Mouse (Mus musculus) embryonic facial prominence, embryonic 14.5 days (tissue): ENCODE measurements around the gene Ctnnd2. TPM values are rescaled to one million over a fixed set of nuclear protein-coding genes. Genes with fewer than 3 reads are reported as not detected.

Source experiments
- ATAC-seq: fragments of 200-750 bp; cut with Nextera tagmentation; 2 replicates; pipeline ENCODE4 v1.8.0; 2017; ENCODE audit warnings: low read depth, moderate number of reproducible peaks, moderate TSS enrichment
- DNase-seq: peaks from one replicate; pipeline ENCODE4 v3.0.0-alpha.2; 2015; ENCODE audit warnings: low spot score
- H3K27ac ChIP-seq: fragments of 300-500 bp; sonication (generic); replicated peaks from 2 replicates; pipeline ENCODE4 v1.5.1; 2014; ENCODE audit warnings: low read depth, mild to moderate bottlenecking, low read length, moderate library complexity
- H3K27me3 ChIP-seq: fragments of 300-500 bp; sonication (generic); replicated peaks from 2 replicates; pipeline ENCODE4 v1.6.1; 2014; ENCODE audit warnings: low read length; ENCODE audit not compliant: control insufficient read depth, insufficient read depth
- H3K36me3 ChIP-seq: fragments of 300-500 bp; sonication (generic); 2 replicates; pipeline ENCODE4 v1.6.1; 2014; ENCODE audit warnings: low read length, mixed read lengths; ENCODE audit not compliant: control insufficient read depth, insufficient read depth
- H3K4me1 ChIP-seq: fragments of 300-500 bp; sonication (generic); 2 replicates; pipeline ENCODE4 v1.6.1; 2014; ENCODE audit warnings: antibody characterized with exemption, low read length; ENCODE audit not compliant: control insufficient read depth, insufficient read depth
- H3K4me2 ChIP-seq: fragments of 300-500 bp; sonication (generic); 2 replicates; pipeline ENCODE4 v1.6.1; 2014; ENCODE audit warnings: low read depth, mild to moderate bottlenecking, low read length, moderate library complexity, mixed read lengths
- H3K4me3 ChIP-seq: fragments of 300-500 bp; sonication (generic); 2 replicates; pipeline ENCODE4 v1.5.1; 2014; ENCODE audit warnings: low read depth, mild to moderate bottlenecking, low read length
- H3K9ac ChIP-seq: fragments of 300-500 bp; sonication (generic); 2 replicates; pipeline ENCODE4 v1.6.1; 2014; ENCODE audit warnings: low read depth, mild to moderate bottlenecking, low read length, moderate library complexity, mixed read lengths
- H3K9me3 ChIP-seq: fragments of 300-500 bp; sonication (generic); 2 replicates; pipeline ENCODE4 v1.6.1; 2016; ENCODE audit warnings: low read length; ENCODE audit not compliant: control insufficient read depth
- WGBS: fragments of 180-500 bp; shearing (Covaris S2); extraction: QIAGEN DNeasy Blood & Tissue Kit; methylation state at CpG from one replicate; pipeline ENCODE4 v1.1.7; 2014; 5-methylcytosine and 5-hydroxymethylcytosine counted together
- polyA plus RNA-seq: library from polyadenylated mRNA; unstranded; fragments of >200 nt; fragmentation: Nextera tagmentation; extraction: Ambion mirVana; gene quantifications from 2 replicates; pipeline ENCODE4 v1.2.1, GENCODE M21; 2014

The Ctnnd2 gene
- polyA plus RNA-seq, 1 experiment from 2014 or later = 7.9 TPM

- Histone ChIP-seq H3K4me1 (no peaks in the 10 kb centered on the region), H3K27ac (no peak overlapping the region), H3K4me3 (no peak overlapping the region), H3K36me3 (no peaks in the 10 kb centered on the region), H3K27me3 (no peaks in the 10 kb centered on the region), H3K4me2 (no peak overlapping the region), H3K9ac (no peak overlapping the region), H3K9me3 (no peaks in the 10 kb centered on the region)
- 76% methylated on average over 12 of the region's 12 CpGs for WGBS
- DNase-seq (no peak), ATAC-seq (no peak)
These were observed 712.4 kb downstream of the Ctnnd2 start for GRCm38 (mm10) chr15:30884692-30885334.

- H3K9me3 ChIP-seq = no peaks in the 10 kb centered on the region
- DNase-seq (peak; percentile 53), ATAC-seq (peak; percentile 82; the same call in 1 of the 2 replicates)
- no peak overlapping the region for H3K4me3 ChIP-seq
- no peaks in the 10 kb centered on the region for H3K4me1 ChIP-seq
- H3K9ac ChIP-seq = no peak overlapping the region
- no peaks in the 10 kb centered on the region for H3K36me3 ChIP-seq
- WGBS = 51% methylated on average over 6 of the region's 6 CpGs
- H3K27ac ChIP-seq = no peak overlapping the region
- no peaks in the 10 kb centered on the region for H3K27me3 ChIP-seq
- H3K4me2 ChIP-seq = no peak overlapping the region
These were observed 713.0 kb downstream of the Ctnnd2 start for GRCm38 (mm10) chr15:30885410-30885809.

GRCm38 (mm10) chr15:30887559-30887958 is 715.2 kb downstream of the Ctnnd2 start:
- DNase-seq (no peak), ATAC-seq (no peak)
- Histone ChIP-seq H3K27me3 (no peaks in the 10 kb centered on the region), H3K27ac (no peak overlapping the region), H3K4me3 (no peak overlapping the region), H3K4me1 (no peaks in the 10 kb centered on the region), H3K9ac (no peak overlapping the region), H3K4me2 (no peak overlapping the region), H3K36me3 (no peaks in the 10 kb centered on the region), H3K9me3 (no peaks in the 10 kb centered on the region)
- 86% methylated on average over 2 of the region's 2 CpGs for WGBS

GRCm38 (mm10) chr15:30891986-30892385 is 719.6 kb downstream of the Ctnnd2 start:
- no peaks in the 10 kb centered on the region for H3K27me3 ChIP-seq
- 59% methylated on average over 4 of the region's 4 CpGs for WGBS

GRCm38 (mm10) chr15:30895063-30895462 is 722.7 kb downstream of the Ctnnd2 start:
- ATAC-seq (no peak), DNase-seq (no peak)
- Histone ChIP-seq H3K27me3 (no peaks in the 10 kb centered on the region), H3K4me2 (no peak overlapping the region), H3K4me3 (no peak overlapping the region), H3K36me3 (no peaks in the 10 kb centered on the region), H3K9me3 (no peaks in the 10 kb centered on the region), H3K9ac (no peak overlapping the region), H3K4me1 (no peaks in the 10 kb centered on the region), H3K27ac (no peak overlapping the region)
- 81% methylated on average over 5 of the region's 5 CpGs for WGBS

More at GRCm38 (mm10) chr15:30891986-30892385, 719.6 kb downstream of the Ctnnd2 start:
- no peak for DNase-seq
- no peak overlapping the region for H3K27ac ChIP-seq
- no peak overlapping the region for H3K9ac ChIP-seq
- H3K36me3 ChIP-seq = no peaks in the 10 kb centered on the region
- no peaks in the 10 kb centered on the region for H3K9me3 ChIP-seq
- H3K4me2 ChIP-seq = no peak overlapping the region
- no peak overlapping the region for H3K4me3 ChIP-seq
- H3K4me1 ChIP-seq = no peaks in the 10 kb centered on the region
- no peak for ATAC-seq

GRCm38 (mm10) chr15:30897342-30897741 is 724.9 kb downstream of the Ctnnd2 start:
- no peaks in the 10 kb centered on the region for H3K36me3 ChIP-seq
- WGBS = 82% methylated on average over 8 of the region's 8 CpGs
- no peak overlapping the region for H3K9ac ChIP-seq
- H3K4me2 ChIP-seq = no peak overlapping the region
- no peak overlapping the region for H3K4me3 ChIP-seq
- no peaks in the 10 kb centered on the region for H3K27me3 ChIP-seq
- H3K9me3 ChIP-seq = no peaks in the 10 kb centered on the region
- ATAC-seq (no peak), DNase-seq (no peak)
- no peaks in the 10 kb centered on the region for H3K4me1 ChIP-seq
- H3K27ac ChIP-seq = no peak overlapping the region

- no peak for DNase-seq
These were observed 735.6 kb downstream of the Ctnnd2 start for GRCm38 (mm10) chr15:30908027-30908426.

GRCm38 (mm10) chr15:30913360-30913759 is 741.0 kb downstream of the Ctnnd2 start:
- no peak overlapping the region for H3K27ac ChIP-seq
- peak; percentile 74 for DNase-seq
- no peaks in the 10 kb centered on the region for H3K27me3 ChIP-seq
- no peaks in the 10 kb centered on the region for H3K9me3 ChIP-seq
- H3K36me3 ChIP-seq = no peaks in the 10 kb centered on the region
- no peak overlapping the region for H3K4me3 ChIP-seq
- ATAC-seq = no peak
- H3K4me1 ChIP-seq = no peaks in the 10 kb centered on the region
- WGBS = 68% methylated on average over 5 of the region's 5 CpGs
- H3K9ac ChIP-seq = no peak overlapping the region
- H3K4me2 ChIP-seq = no peak overlapping the region

More at GRCm38 (mm10) chr15:30908027-30908426, 735.6 kb downstream of the Ctnnd2 start:
- Histone ChIP-seq H3K4me2 (no peak overlapping the region), H3K4me1 (no peaks in the 10 kb centered on the region), H3K4me3 (no peak overlapping the region), H3K27ac (no peak overlapping the region), H3K9me3 (no peaks in the 10 kb centered on the region), H3K36me3 (no peaks in the 10 kb centered on the region), H3K27me3 (no peaks in the 10 kb centered on the region), H3K9ac (no peak overlapping the region)
- no peak for ATAC-seq
- WGBS = 28% methylated on average over 2 of the region's 2 CpGs

- H3K9me3 ChIP-seq = no peaks in the 10 kb centered on the region
- H3K27ac ChIP-seq = no peak overlapping the region
- H3K4me3 ChIP-seq = no peak overlapping the region
- H3K36me3 ChIP-seq = no peaks in the 10 kb centered on the region
- no peak overlapping the region for H3K4me2 ChIP-seq
- no peaks in the 10 kb centered on the region for H3K27me3 ChIP-seq
- ATAC-seq (no peak), DNase-seq (peak; percentile 70)
- 53% methylated on average over 5 of the region's 5 CpGs for WGBS
- no peak overlapping the region for H3K9ac ChIP-seq
- H3K4me1 ChIP-seq = no peaks in the 10 kb centered on the region
These were observed 753.4 kb downstream of the Ctnnd2 start for GRCm38 (mm10) chr15:30925838-30926237.
